Mouse (Mus musculus) hindbrain, embryonic 13.5 days (tissue): ENCODE results near the gene Psat1. TPM values are rescaled to one million over a fixed set of nuclear protein-coding genes. Genes with fewer than 3 reads are reported as not detected.

Source experiments
- ATAC-seq: fragments of 200-750 bp; cut with Nextera tagmentation; 2 replicates; pipeline ENCODE4 v1.8.0; 2017; ENCODE audit warnings: moderate TSS enrichment; ENCODE audit not compliant: low FRiP score
- H3K27ac ChIP-seq: fragments of 300-500 bp; sonication (generic); 2 replicates; pipeline ENCODE4 v1.5.1; 2015; ENCODE audit warnings: inconsistent platforms, mild to moderate bottlenecking, moderate library complexity
- H3K27me3 ChIP-seq: fragments of 300-500 bp; sonication (generic); 2 replicates; pipeline ENCODE4 v1.6.1; 2015; ENCODE audit warnings: mild to moderate bottlenecking, inconsistent platforms
- H3K36me3 ChIP-seq: fragments of 300-500 bp; sonication (generic); 2 replicates; pipeline ENCODE4 v1.6.1; 2015; ENCODE audit warnings: mild to moderate bottlenecking, inconsistent platforms
- H3K4me1 ChIP-seq: fragments of 300-500 bp; sonication (generic); replicated peaks from 2 replicates; pipeline ENCODE4 v1.6.1; 2015; ENCODE audit warnings: inconsistent platforms
- H3K4me2 ChIP-seq: fragments of 300-500 bp; sonication (generic); 2 replicates; pipeline ENCODE4 v1.6.1; 2015; ENCODE audit warnings: inconsistent platforms, mild to moderate bottlenecking, moderate library complexity
- H3K4me3 ChIP-seq: fragments of 300-500 bp; sonication (generic); 2 replicates; pipeline ENCODE4 v1.5.1; 2015; ENCODE audit warnings: mild to moderate bottlenecking, inconsistent platforms
- H3K9ac ChIP-seq: fragments of 300-500 bp; sonication (generic); 2 replicates; pipeline ENCODE4 v1.6.1; 2015; ENCODE audit warnings: mild to moderate bottlenecking, inconsistent platforms
- H3K9me3 ChIP-seq: fragments of 300-500 bp; sonication (generic); 2 replicates; pipeline ENCODE4 v1.6.1; 2016; ENCODE audit warnings: inconsistent platforms
- WGBS: fragments of 180-500 bp; shearing (Covaris S2); methylation state at CpG from one replicate; pipeline ENCODE4 v1.1.7; 2015; 5-methylcytosine and 5-hydroxymethylcytosine counted together
- polyA plus RNA-seq: library from polyadenylated mRNA; unstranded; fragments of >200 nt; fragmentation: Nextera tagmentation; extraction: Ambion mirVana; gene quantifications from 2 replicates; pipeline ENCODE4 v1.2.1, GENCODE M21; 2015

Psat1 gene
- polyA plus RNA-seq, 1 experiment from 2014 or later: 116 TPM

DNA sequence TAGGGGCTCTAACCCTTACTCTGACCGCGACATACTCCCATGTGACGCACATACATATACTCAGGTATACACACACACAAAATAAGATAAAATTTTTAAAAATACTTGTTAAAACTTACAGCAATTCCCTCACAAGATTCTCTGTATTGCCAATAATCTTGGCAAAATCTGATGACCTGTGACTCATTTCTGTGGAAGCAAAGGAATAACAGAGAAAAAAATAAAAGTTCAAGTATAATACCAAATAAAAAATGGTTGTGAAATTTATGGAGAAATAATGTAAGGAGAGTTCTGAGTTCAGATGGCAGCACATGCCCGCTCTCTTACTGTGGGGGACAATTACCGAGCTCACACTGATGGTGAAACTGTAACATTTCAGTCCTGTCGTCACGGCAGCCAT is 27.8 kb downstream of the Psat1 start:
- ATAC-seq: no peak
- 94% methylated on average over 7 of the region's 7 CpGs for WGBS
- no peak overlapping the region for H3K4me2 ChIP-seq

GRCm38 (mm10) chr19:15918111-15918510 is 29.0 kb downstream of the Psat1 start:
- Histone ChIP-seq H3K4me2 (no peak overlapping the region), H3K27ac (no peak overlapping the region), H3K36me3 (peaks cover 49% of the 10 kb centered on the region), H3K9me3 (no peaks in the 10 kb centered on the region), H3K4me3 (no peak overlapping the region), H3K27me3 (no peaks in the 10 kb centered on the region), H3K9ac (no peak overlapping the region), H3K4me1 (peaks cover 5% of the 10 kb centered on the region)
- no peak for ATAC-seq
- 95% methylated on average over 7 of the region's 7 CpGs for WGBS

More for the DNA sequence above, 27.8 kb downstream of the Psat1 start:
- no peaks in the 10 kb centered on the region for H3K9me3 ChIP-seq
- H3K4me3 ChIP-seq: no peak overlapping the region
- no peaks in the 10 kb centered on the region for H3K27me3 ChIP-seq
- peaks cover 36% of the 10 kb centered on the region for H3K36me3 ChIP-seq
- peaks cover 14% of the 10 kb centered on the region for H3K4me1 ChIP-seq
- no peak overlapping the region for H3K27ac ChIP-seq
- no peak overlapping the region for H3K9ac ChIP-seq

- no peak for ATAC-seq
- H3K9me3 ChIP-seq: no peaks in the 10 kb centered on the region
- H3K4me1 ChIP-seq: no peaks in the 10 kb centered on the region
- no peak overlapping the region for H3K9ac ChIP-seq
- no peak overlapping the region for H3K4me2 ChIP-seq
- whole genome bisulfite sequencing: 95% methylated on average over 9 of the region's 9 CpGs
- H3K4me3 ChIP-seq: no peak overlapping the region
- H3K27me3 ChIP-seq: no peaks in the 10 kb centered on the region
- H3K36me3 ChIP-seq: peaks cover 75% of the 10 kb centered on the region
- no peak overlapping the region for H3K27ac ChIP-seq
Observed at GRCm38 (mm10) chr19:15913249-15913997, 33.7 kb downstream of the Psat1 start.

DNA sequence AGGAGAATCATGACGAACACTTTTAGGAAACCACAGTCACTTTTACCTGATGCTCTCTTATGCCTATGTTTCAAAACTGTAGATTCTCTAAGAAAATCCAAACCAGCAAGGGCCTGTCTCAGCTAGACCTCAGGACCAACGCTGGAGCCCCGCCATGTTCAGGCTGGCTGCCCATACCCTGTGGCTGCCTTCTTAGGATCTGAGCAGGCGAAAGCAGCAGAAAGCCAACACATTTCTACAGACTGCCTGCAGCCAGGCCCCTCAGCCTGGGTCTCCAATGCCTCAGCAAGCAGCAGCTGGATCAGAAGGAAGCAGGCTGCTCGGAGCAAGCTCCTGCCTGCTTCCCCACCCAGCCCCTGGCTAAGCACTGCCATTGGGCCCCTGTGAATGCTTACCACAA is 35.7 kb downstream of the Psat1 start:
- no peak for ATAC-seq
- Histone ChIP-seq H3K36me3 (peaks cover 74% of the 10 kb centered on the region), H3K9ac (no peak overlapping the region), H3K4me3 (no peak overlapping the region), H3K27me3 (no peaks in the 10 kb centered on the region), H3K4me1 (no peaks in the 10 kb centered on the region), H3K4me2 (no peak overlapping the region), H3K9me3 (no peaks in the 10 kb centered on the region), H3K27ac (no peak overlapping the region)
- 91% methylated on average over 5 of the region's 5 CpGs for WGBS

- Histone ChIP-seq H3K4me2 (no peak overlapping the region), H3K4me1 (no peaks in the 10 kb centered on the region), H3K9me3 (no peaks in the 10 kb centered on the region), H3K4me3 (no peak overlapping the region), H3K36me3 (peaks cover 70% of the 10 kb centered on the region), H3K27me3 (no peaks in the 10 kb centered on the region), H3K27ac (no peak overlapping the region), H3K9ac (no peak overlapping the region)
- 95% methylated on average over 3 of the region's 3 CpGs for WGBS
- ATAC-seq: no peak
Observed at GRCm38 (mm10) chr19:15910987-15911386, 36.1 kb downstream of the Psat1 start.

GRCm38 (mm10) chr19:15910488-15910887 is 36.6 kb downstream of the Psat1 start:
- H3K4me2 ChIP-seq: no peak overlapping the region
- WGBS: 93% methylated on average over 1 of the region's 1 CpGs
- H3K36me3 ChIP-seq: peaks cover 74% of the 10 kb centered on the region
- no peaks in the 10 kb centered on the region for H3K4me1 ChIP-seq
- no peak overlapping the region for H3K4me3 ChIP-seq
- H3K27me3 ChIP-seq: no peaks in the 10 kb centered on the region
- no peak for ATAC-seq
- no peak overlapping the region for H3K9ac ChIP-seq
- no peak overlapping the region for H3K27ac ChIP-seq
- no peaks in the 10 kb centered on the region for H3K9me3 ChIP-seq

DNA sequence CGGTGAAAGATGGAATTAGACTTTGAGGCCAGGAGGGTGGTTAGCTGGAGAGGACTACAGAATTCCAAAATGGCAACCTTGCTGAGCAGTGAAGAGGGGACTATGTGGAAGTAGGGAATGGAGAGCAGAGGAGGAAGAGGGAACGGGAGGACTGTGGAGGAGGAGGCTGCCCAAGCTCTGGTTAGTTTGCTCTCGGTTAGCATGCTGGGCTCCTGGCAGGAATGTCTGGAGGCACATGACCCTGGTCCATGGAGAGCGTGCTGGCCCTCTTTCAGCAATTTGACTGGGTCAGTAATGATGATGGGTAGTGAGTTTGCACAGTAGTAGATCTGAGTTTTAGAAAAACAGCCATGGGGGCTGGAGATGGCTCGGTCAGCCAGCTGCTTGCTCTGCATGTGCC is 39.1 kb downstream of the Psat1 start:
- no peaks in the 10 kb centered on the region for H3K9me3 ChIP-seq
- no peaks in the 10 kb centered on the region for H3K27me3 ChIP-seq
- no peak for ATAC-seq
- no peak overlapping the region for H3K4me2 ChIP-seq
- peaks cover 56% of the 10 kb centered on the region for H3K36me3 ChIP-seq
- no peak overlapping the region for H3K9ac ChIP-seq
- no peak overlapping the region for H3K27ac ChIP-seq
- no peak overlapping the region for H3K4me3 ChIP-seq
- WGBS: 93% methylated on average over 5 of the region's 5 CpGs
- H3K4me1 ChIP-seq: peaks cover 13% of the 10 kb centered on the region

DNA sequence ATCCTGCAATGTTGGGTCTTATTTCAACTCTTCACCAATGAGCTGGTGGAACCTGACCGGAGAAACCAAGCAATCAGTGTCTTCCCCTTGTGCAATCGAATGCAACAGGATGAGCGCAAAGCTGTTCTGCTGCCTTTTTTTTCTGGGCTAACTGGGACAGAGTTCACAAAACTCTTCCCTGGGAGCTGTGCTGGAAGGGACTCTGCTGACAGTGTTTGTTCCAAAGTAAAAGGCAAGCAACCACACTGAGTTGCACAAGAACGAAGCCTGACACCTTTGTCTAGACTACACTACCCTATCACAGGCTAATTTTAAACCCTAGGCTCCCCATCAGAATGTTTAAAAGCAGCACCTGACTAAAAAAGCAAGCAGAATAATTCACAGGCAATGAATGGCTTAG is 42.4 kb downstream of the Psat1 start:
- WGBS: 92% methylated on average over 4 of the region's 4 CpGs
- H3K9me3 ChIP-seq: no peaks in the 10 kb centered on the region
- no peaks in the 10 kb centered on the region for H3K27me3 ChIP-seq
- H3K4me1 ChIP-seq: peaks cover 13% of the 10 kb centered on the region
- H3K9ac ChIP-seq: no peak overlapping the region
- no peak overlapping the region for H3K4me2 ChIP-seq
- H3K36me3 ChIP-seq: peaks cover 36% of the 10 kb centered on the region
- no peak for ATAC-seq
- no peak overlapping the region for H3K27ac ChIP-seq
- H3K4me3 ChIP-seq: no peak overlapping the region

DNA sequence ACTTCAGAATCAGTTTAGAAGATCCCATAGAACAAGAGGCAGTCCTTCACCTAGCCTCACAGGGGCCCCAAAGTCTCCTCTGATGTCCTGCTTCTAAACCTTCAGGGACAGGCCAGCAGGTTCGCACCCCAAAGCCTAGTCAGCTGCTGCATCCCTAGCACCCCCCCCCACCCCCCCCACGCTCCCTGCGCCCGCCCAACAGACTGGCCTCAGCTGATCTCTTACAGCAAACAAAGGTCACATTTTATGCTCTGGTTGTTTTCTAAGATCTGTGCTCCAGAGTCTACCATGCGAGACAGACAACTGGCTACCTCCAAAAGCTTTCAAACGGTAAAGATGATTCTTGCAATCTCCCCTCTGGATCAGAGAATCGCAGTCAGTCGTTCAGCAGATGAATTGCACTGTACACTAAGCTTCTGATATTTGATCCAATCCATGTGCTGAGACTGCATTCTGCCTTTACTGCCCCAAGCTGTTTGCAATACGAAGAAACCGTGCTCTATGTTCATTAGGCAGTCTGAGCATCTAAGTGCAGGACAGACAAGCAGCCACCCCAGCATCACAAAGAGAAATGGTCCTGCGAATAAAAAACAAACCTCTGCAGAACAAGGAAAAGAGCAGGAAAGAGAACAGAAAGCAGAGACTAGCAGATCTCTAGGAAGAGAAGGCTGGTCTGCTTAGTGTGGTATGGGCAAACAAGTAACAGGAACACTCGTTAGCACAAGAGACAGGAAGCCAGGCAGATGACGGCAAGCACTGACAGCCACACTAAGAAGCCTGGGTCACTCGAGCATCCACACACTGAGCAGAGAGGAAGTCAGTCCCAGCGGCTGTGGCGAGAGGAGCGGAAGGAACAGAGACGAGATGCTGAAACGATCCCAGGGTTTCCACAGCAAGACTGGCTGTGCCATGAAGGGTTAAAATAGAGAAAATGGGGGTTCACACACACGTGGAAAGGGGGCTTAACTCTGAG is 43.3 kb downstream of the Psat1 start:
- Histone ChIP-seq H3K27me3 (no peaks in the 10 kb centered on the region), H3K9me3 (no peaks in the 10 kb centered on the region), H3K4me3 (0 out of 2 replicates have a peak overlapping the region, but pooled peaks have one; percentile 5), H3K4me1 (peaks cover 13% of the 10 kb centered on the region), H3K27ac (peak overlapping the region; percentile 58; the same call in 1 of the 2 replicates), H3K36me3 (peaks cover 28% of the 10 kb centered on the region), H3K4me2 (peak overlapping the region; percentile 30), H3K9ac (peak overlapping the region; percentile 51; the same call in 1 of the 2 replicates)
- 23% methylated on average over 20 of the region's 20 CpGs for whole genome bisulfite sequencing
- peak; percentile 82 for ATAC-seq

- Histone ChIP-seq H3K9ac (no peak overlapping the region), H3K27me3 (no peaks in the 10 kb centered on the region), H3K27ac (no peak overlapping the region), H3K36me3 (no peaks in the 10 kb centered on the region), H3K4me2 (no peak overlapping the region), H3K4me3 (no peak overlapping the region), H3K9me3 (no peaks in the 10 kb centered on the region), H3K4me1 (no peaks in the 10 kb centered on the region)
- 86% methylated on average over 3 of the region's 3 CpGs for WGBS
- ATAC-seq: no peak
Observed at GRCm38 (mm10) chr19:15895681-15896080, 51.5 kb downstream of the Psat1 start.

DNA sequence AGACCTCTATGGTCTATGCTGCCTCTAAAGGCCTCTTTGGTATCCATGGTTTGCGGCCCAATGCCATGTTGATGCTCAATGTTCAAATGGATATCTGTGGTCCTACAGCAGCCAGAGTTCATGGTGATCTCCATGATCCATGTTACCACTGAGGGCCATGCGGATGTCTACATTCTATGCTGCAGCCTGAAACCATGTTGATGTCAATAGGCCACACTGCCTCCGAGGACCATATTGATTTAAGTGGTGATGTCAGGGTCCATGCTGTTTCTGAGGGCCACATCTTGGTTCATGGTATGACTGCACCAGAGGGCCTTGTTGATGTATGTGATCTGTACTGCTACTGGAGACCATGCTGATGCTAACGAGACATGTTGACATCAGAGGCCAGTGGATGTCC is 55.0 kb downstream of the Psat1 start:
- no peaks in the 10 kb centered on the region for H3K9me3 ChIP-seq
- 95% methylated on average over 4 of the region's 4 CpGs for WGBS
- H3K27me3 ChIP-seq: no peaks in the 10 kb centered on the region

DNA sequence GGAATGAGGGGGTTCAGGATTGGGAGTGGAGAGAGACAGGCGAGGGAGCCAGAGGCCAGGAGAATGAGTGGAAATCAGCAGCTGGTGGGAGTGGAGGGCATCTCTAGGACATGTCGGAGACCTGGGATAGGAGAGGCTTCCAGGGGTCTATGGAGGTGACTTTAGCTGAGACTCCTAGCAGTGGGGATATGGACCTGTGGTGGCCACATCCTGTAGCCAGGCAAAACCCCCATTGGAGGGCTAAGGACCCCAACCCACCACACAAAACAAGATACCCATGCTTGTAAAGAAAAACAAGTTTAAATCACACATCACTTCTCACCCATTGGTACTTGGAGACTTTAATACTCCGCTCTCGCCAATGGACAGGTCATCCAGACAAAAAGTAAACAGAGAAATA is 58.7 kb downstream of the Psat1 start:
- Histone ChIP-seq H3K27ac (no peak overlapping the region), H3K9me3 (no peaks in the 10 kb centered on the region), H3K4me1 (no peaks in the 10 kb centered on the region), H3K27me3 (no peaks in the 10 kb centered on the region), H3K4me2 (no peak overlapping the region), H3K4me3 (no peak overlapping the region), H3K36me3 (no peaks in the 10 kb centered on the region), H3K9ac (no peak overlapping the region)
- WGBS: 98% methylated on average over 4 of the region's 4 CpGs
- no peak for ATAC-seq

More for the DNA sequence above, 55.0 kb downstream of the Psat1 start:
- H3K4me2 ChIP-seq: no peak overlapping the region
- no peaks in the 10 kb centered on the region for H3K36me3 ChIP-seq
- H3K9ac ChIP-seq: no peak overlapping the region
- ATAC-seq: no peak
- no peak overlapping the region for H3K27ac ChIP-seq
- no peak overlapping the region for H3K4me3 ChIP-seq
- H3K4me1 ChIP-seq: no peaks in the 10 kb centered on the region
